Mouse (Mus musculus) right cerebral cortex, postnatal 14 days (tissue): Measurements from ENCODE around the gene Ddb2.
A peak's percentile ranks its signal among the peaks of the same experiment; 100 is the strongest.

Experiments used
- DNase-seq: peaks from one replicate; pipeline ENCODE4 v3.0.0; 2022

Gene Ddb2

GRCm38 (mm10) chr2:91236601-91237510 is at the start of gene Ddb2:
TSS of gene Ddb2 (minus strand) at chr2:91236982.
- DNase-seq, result peak; percentile 93

- peak; percentile 87 for DNase-seq
These were observed 49.2 kb upstream of the Ddb2 start for GRCm38 (mm10) chr2:91285885-91286505.

- peak; percentile 69 for DNase-seq
These were observed 47.8 kb upstream of the Ddb2 start for GRCm38 (mm10) chr2:91284375-91285199.

- DNase-seq, result no peak
These were observed 47.2 kb upstream of the Ddb2 start for GRCm38 (mm10) chr2:91283972-91284371.

GRCm38 (mm10) chr2:91281366-91281765 is 44.6 kb upstream of the Ddb2 start:
- no peak for DNase-seq

- no peak for DNase-seq
These were observed 42.6 kb upstream of the Ddb2 start for GRCm38 (mm10) chr2:91279372-91279755.

GRCm38 (mm10) chr2:91278749-91279371 is 42.1 kb upstream of the Ddb2 start:
- peak; percentile 56 for DNase-seq

GRCm38 (mm10) chr2:91269687-91270133 is 32.9 kb upstream of the Ddb2 start:
- no peak for DNase-seq

GRCm38 (mm10) chr2:91268706-91269105 is 31.9 kb upstream of the Ddb2 start:
- DNase-seq, result no peak

- no peak for DNase-seq
These were observed 31.3 kb upstream of the Ddb2 start for GRCm38 (mm10) chr2:91268042-91268441.

- peak; percentile 98 for DNase-seq
These were observed 28.2 kb upstream of the Ddb2 start, which contains the start of gene Arfgap2 for GRCm38 (mm10) chr2:91264711-91265681. TSS of gene Arfgap2 (plus strand) at chr2:91264974.

GRCm38 (mm10) chr2:91263692-91264660 is 27.2 kb upstream of the Ddb2 start:
- no peak for DNase-seq

- no peak for DNase-seq
These were observed 22.7 kb upstream of the Ddb2 start for GRCm38 (mm10) chr2:91259493-91259892.

- DNase-seq, result no peak
These were observed 22.0 kb upstream of the Ddb2 start for GRCm38 (mm10) chr2:91258830-91259229.

- DNase-seq, result peak; percentile 50
These were observed 21.3 kb upstream of the Ddb2 start for GRCm38 (mm10) chr2:91258054-91258453.

- peak; percentile 41 for DNase-seq
These were observed 20.6 kb upstream of the Ddb2 start for GRCm38 (mm10) chr2:91257126-91257980.

- DNase-seq, result peak; percentile 59
These were observed 19.7 kb upstream of the Ddb2 start for GRCm38 (mm10) chr2:91256256-91257125.

- peak; percentile 65 for DNase-seq
These were observed 18.9 kb upstream of the Ddb2 start, which contains the start of gene Pacsin3 for GRCm38 (mm10) chr2:91255661-91256150. TSS of gene Pacsin3 (plus strand) at chr2:91255954.
